Mouse (Mus musculus) megakaryocyte progenitor cell, adult 5-6 weeks (primary cell): ENCODE results near the gene Gm9913. TPM values are rescaled to one million over a fixed set of nuclear protein-coding genes. Genes with fewer than 3 reads are reported as not detected.

Experiments used
- ATAC-seq: replicated peaks from 2 replicates; pipeline ENCODE4 v1.8.0; 2016; ENCODE audit warnings: mild to moderate bottlenecking, moderate TSS enrichment, inconsistent platforms; ENCODE audit not compliant: poor library complexity
- total RNA-seq, 2 experiments: library from RNA; stranded (forward) in 1 of 2; stranded (reverse) in 1 of 2; fragments of 157-497, 149-512 nt in 1 of 2; fragments of 200-1000 nt in 1 of 2; gene quantifications; 2 replicates each; pipeline versions ENCODE4 v1.2.3 to v1.2.4; 2015 to 2017

Gene Gm9913
- total RNA-seq, 2 experiments from 2014 or later, result not detected

DNA sequence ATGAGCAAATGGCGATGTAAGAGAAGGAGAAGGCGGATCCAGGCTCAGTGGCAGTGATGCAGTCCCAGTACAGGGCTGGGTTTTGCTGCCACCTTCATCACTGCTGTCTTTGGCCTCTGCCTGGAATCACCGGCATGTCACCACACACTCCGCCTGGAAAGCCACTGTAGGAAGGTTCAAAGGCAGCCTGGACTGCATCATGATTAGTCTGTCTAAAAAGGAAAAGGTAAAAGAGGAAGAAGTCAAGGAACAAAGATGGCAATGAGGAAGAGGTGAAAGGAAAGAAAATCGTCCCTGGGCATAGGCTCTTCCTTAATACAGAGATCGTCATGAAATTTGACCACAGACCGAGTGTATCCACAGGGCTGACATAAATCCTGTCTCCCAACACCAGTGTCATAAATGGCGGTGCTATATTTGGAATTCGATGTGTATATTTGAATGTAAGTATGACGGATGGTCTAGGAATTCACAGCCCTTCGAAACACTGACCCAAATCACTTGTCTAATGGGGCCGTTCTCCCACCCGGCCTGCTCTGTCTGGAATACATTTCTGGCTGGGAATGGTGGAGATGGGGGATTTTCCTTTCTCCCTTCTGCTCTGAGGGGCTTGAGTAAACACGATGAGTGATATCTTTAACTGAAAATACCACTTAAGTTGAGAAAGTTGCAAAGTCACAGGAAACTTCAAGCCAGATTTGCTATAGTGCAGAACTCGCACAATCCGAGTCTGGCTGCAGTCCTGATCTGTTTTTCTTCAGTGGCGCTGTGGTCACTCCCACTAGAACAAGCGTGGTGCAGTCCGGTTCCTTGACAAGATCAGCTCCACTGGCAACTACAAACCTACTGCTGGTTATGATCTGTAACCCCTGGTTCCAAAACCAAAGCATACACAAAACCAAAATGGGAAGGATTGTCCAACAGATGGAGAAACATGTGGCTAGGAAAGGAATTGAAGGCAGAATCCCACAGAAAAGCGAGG, 9.8 kb upstream of the Gm9913 start:
- ATAC-seq, result peak; percentile 49; the same call in 1 of the 2 replicates

DNA sequence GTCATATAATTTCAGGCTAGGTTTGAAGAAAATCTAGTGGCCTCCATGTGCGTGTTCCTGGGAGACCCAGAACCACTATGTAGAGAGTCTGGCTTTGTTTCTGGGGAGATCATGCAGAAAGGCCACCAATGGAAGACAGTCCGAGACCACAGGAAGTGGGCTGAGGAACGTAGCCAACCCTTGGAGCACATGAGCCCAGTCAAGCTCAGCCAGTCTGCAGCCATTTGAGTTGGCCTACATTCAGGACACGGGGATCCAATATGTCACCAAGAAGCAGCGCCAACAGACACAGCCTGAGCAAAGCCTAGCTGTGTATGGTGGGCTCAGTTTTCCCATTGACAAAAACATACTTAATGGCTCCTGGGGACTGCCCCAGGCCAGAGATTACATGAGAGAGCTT, 8.2 kb upstream of the Gm9913 start:
- no peak for ATAC-seq

DNA sequence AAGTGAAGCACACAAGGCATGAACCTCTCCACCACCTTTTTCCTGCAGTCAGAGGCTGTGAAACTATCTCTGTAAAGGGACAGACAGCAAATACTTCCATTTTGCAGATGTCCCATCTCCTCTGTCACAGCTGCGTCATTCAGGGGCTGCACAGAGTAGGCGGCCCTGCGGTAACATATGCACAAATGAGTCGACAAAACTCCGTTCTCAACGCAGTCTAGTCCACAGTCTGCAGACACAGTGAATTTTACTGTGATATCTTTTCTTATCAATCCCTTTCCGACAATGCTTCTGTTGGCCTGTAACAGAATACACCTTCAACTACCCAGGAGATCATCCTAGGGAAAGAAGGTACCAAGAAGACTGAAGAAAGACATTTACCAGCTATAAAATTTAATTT, 6.7 kb upstream of the Gm9913 start:
- no peak for ATAC-seq

DNA sequence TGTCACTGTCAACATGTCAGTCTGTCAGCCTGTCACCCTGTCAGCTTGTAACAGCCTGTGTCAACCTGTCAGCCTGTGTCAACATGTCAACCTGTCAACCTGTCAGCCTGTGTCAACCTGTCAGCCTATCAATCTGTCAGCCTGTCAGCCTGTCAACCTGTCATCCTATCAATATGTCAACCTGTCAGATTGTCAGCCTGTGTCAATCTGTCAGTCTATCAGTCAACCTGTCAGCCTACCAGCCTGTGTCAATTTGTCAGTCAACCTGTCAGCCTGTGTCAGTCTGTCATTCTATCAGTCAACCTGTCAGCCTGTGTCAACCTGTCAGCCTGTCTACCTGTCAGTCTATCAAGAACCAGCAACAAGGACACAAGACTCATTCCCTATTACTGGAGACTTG, 3.4 kb upstream of the Gm9913 start:
- no peak for ATAC-seq

DNA sequence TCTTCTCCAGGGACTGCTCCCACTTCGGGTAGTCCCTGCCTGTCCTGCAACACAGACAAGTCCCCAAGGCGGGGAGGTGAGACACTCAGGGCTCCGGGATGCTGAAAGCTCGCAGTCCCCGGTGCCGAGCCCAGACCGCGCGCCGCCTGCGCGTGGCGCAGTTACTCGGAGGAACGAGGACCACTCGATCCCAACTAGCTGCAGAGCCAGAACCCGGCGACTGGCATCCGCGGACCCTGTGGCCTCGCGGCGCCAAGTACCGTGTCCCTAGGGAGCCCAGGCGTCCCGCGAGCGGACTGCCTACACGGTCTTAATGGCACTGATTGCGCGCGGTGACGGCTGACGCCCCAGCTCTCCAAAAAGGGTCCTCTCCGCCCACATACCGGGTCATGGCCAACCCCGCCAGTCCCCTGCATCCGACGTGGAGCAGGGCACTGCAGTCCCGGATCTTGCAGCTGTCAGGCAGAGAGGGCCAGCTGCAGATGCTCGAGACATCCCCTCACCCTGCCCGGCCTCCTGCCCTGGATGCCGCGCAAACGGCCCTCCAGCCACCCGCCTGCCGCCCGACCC, 942 bp downstream of the Gm9913 start:
- no peak; the same call in 1 of the 2 replicates for ATAC-seq

DNA sequence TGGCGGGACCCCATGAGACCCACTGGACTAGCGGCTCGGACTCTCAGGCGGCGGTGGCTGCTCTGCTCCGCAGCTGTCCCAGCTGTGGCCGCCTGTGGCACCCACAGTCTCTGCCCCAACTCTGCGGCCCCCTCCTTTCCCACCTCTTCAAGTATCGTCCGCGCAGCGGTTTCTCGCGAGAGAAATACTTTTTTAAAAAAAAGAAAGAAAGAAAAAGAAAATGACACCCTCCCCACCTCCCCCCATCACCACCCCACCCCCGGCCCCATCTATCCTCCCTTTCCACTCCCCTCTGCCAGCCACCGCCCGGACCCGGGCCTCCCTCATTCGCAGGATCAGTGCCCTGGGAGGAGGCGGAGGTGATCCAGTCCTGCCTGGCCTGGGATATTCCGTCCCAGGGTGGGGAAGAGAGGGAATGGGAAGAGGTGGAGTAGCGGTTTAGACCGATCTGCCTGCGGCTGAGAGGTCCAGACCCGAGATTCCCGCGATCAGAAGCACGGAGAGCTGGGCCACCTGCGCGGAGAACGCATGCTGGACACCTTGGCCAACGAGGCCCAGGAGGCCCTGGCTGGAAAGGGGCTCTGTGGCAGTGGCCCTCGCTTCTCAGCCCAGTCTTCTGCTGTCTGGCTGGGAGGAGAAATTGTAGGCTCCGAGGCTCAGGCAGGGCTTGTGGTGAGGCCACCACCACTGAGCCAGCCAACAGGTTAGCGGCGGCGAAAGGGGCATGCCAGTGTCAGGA, 1.6 kb downstream of the Gm9913 start:
- peak; percentile 45 for ATAC-seq

DNA sequence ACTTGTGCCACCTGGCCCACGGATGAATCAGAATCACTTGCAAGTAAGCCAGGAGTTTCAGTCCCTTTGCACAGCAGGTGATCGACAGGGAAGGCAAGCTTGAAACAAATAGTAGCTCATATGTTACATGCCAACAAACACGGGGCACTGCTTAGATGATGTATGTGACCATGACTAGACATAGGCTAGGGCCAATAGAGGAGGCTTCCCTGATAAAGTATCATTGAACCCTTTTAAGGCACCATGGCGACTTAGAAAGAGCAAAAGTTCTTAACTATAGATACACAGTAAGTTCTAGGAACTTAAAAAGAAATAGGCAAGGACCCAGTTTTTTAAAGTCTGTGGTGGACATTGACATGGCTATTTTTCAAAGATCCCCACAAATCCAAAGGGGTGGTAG, 3.0 kb downstream of the Gm9913 start, which contains the start of gene Fbn1:
TSS of gene Fbn1 (minus strand) at position 101 of the 400 bp plus-strand sequence.
- no peak for ATAC-seq

DNA sequence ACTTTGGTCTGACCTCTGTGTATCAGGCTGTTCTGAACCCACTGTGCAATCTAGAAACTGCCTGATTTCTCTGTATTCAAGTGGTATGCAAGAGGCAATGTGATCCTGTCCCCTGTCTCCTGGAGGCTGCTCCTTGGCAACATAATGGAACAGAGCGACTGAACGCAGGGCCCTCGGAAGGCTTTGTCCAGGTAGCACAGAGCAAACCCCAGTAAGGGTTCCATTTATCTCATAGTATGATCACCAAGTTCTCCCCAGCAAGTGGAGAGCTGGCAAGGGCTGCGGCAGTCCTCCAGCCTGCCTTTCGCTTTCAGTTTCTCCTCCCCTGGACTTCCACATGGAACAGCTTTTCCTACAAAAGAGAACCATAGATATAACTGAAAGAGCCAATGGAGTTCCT, 3.5 kb downstream of the Gm9913 start:
- ATAC-seq, result no peak

DNA sequence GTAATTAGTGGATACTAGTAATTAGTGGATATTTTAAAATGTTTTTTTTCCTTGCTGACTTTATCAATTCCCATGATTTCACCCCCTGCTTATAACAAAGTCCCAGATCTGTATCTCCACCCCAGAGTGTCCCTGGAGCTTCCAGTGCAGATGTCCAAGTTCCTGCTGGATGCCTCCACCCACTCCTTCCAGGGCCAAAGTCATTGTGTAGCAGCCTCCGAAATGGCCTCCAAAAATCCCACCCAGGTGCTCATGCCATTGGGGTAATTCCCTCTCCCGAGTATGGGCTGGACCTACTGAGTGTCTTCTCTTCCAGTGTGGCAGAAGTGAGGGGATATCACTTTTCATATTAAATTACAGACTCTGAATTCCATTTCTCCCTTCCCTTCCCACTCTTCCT, 5.9 kb downstream of the Gm9913 start:
- ATAC-seq, result no peak

DNA sequence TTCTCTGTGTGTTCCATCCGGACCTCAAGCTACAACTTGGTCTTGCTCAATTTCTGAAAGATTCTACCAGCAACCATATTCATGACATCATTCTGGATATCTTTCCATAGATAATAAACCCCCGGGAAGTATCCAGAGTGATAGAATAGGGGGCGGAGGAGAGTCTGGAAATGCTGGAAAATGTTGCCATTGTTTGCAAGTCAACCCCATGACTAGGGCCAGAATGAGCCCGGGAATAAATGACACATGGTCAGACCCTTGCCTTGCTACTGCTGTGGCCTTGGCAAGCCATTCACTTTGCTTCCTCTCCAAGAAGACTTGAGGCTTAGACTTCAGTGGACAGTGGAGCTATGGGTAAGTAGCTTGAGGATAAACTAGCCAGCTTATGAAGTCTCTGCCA, 7.0 kb downstream of the Gm9913 start:
- ATAC-seq, result no peak

DNA sequence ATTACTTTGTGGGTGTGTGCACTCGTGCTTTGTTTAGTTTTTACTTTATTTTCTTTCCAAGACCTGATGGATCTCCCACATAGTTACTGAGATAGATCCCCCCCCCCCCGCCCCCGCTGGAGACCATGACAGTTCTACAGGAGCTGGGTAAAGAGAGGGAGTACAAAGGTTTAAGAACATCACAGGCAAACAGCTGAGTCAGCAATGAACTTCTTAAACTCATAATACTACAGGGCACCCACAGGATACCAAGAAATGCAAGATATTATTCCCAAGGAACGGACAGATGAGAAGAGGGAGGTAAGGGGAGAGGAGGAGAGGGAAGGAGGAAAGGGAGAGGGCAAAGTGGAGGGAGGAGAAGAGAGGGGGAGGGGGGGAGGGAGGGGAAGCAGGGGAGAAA, 7.7 kb downstream of the Gm9913 start:
- no peak for ATAC-seq

DNA sequence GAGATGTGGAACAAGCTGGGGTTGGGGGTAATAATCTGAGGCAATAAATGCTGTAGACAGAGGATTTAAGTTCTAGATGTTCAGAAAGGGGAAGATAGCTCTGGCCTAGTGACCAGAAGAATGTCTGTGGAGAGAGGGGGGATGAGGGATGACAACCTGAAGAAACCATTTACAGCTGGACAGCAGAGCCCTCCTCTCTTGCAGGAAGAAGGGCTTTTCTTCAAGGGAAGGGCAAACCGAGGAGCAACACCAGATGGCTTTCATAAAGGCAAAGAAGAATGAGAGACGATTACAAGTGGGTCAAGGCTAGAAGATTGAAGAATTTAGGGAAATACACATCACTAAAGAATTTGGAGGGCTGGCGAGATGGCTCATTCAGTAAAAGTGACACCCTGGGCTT, 9.5 kb downstream of the Gm9913 start:
- no peak for ATAC-seq

DNA sequence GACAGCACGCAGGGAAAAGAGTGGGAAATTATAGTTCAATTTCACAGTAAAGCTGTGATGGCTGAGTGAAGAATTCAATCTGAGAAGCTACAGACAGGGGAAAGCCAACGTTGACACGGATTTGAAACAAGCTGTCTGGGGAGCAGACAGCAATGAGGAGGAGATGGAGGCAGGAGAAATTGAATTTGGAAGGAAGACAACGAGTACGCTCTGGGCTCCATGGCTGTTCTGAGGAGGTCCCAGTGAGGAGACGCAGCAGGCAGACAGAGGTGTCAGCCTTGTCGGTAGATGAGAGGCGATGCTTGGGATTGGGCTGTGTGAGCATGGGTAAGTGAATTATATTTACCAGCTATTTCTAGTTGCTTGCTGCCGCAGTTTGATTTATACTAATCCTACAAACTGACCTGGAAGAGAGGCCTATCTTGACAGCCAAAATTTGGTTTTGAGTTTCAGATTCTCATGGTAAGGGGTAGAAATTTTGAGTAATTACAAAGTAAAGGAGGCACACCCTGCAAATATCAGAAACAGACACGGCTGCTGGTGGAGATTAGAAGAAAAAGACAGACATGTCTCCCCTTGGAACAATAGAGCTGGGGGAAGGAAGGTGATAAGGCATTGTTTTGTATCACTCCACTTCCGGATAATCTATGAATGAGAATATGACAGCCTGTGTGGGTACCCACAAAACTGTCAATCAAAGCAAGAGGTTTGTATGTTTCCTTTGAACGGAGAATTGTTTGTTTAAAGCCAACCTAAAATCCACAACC, 10.6 kb downstream of the Gm9913 start:
- peak; percentile 81 for ATAC-seq

DNA sequence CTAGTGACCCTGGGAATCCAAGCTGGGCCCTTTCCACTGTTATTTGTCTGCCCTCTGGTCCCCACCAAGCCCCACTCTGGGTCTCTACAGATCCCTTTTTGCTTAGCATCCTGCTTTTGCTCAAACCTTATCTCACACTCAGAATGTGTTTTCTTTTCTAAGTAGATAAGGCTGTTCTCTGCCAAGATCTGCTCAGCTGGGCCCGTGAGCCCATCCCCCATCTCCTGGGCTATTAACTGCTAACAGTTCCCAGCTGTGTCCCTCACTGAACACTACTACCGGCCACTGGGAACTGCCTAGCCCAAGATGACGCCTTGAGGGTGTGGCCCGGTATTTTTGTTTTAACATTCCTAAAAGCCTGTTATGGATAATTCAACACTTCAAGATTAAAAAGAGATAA, 11.7 kb downstream of the Gm9913 start:
- ATAC-seq, result peak; percentile 49

DNA sequence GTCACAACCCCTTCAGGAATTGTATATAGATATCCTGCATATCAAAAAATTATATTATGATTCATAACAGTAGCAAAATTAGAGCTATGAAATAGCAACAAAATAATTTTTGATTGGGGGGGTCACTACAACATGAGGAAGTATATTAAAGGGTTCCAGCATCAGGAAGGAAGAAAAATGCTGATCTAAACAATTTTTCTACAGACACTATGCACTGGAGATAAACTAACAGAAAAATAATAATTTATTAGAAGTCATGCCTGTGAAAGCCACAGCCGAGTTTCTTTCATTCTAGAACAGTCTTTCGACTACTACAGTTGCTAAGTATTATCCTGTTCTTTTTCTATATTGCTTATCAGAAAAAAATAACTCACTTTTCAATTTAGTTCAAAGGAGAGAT, 20.6 kb downstream of the Gm9913 start:
- ATAC-seq, result no peak

DNA sequence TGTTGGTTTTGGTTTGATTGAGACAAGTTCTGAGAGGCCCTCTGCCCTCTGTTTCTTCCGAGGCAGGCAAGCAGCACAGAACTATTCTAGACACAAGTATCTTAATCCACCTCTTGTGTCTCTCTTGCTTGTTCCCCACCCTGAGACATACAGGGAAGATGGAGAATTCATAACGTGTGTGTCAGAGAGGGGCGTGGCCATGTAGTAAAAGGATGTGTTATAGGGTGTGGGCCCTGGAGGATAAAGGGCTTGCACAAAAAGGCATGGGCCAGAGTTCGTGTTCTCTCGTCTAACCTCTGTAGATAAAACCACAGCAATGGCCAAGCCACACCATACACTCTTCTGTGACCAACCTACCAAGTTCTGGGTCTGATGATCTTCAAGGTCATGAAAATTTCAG, 21.7 kb downstream of the Gm9913 start:
- no peak for ATAC-seq

DNA sequence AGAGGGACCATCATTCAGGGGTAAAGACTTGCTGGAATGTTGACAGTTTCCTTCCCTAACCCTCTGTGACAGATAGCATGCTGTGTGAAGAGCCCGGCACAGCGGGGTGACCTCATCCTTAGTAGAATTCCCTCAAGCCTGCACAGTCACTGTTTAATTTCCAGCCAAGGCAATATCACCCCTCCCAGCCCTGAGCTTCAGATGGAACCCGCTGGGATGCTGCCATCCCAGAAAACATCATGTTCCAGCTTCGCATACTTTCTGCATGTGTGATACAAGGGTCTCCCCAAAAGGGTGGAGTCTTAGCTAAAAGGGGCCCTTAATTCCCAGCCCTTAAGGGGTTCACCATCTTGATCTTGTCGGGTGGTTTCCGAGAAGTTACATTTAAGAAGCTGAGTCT, 25.8 kb downstream of the Gm9913 start:
- ATAC-seq, result no peak

DNA sequence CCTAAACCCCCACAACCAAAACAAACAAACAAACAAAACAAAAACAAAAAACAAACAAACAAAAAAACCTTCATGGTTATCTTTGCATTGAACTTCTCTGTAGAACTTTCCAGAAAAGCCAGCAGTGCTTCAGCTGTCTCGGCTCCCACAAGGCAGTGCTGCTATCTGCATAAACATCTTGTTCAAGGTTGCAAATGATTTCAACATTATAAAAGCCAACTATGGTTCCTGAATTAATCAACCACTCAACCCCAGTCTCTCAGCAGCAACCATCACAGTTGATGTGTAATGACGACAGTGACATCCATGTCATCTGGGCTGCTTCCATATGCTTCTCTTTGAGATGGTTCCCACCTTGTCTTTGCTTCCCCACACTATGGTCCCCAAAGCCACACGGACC, 34.8 kb downstream of the Gm9913 start:
- no peak for ATAC-seq

DNA sequence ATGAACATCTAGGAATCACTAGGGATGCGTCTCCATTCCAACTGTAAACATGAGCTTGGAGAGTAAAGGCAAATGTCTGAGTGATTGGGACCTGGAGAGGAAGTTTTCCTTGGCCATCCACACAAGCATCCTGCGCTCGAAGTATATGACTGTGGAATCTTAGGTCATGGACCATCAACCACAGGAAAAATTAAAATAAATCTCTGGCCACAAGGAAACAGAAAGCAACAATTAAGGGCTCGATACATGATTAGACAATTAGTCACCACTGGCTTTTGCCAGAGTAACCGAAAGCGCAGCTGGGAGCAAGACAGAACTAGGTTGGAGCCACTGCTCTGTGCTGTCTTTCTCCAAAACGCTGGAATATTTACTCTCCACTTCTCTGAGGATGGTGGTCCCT, 35.7 kb downstream of the Gm9913 start:
- no peak for ATAC-seq

DNA sequence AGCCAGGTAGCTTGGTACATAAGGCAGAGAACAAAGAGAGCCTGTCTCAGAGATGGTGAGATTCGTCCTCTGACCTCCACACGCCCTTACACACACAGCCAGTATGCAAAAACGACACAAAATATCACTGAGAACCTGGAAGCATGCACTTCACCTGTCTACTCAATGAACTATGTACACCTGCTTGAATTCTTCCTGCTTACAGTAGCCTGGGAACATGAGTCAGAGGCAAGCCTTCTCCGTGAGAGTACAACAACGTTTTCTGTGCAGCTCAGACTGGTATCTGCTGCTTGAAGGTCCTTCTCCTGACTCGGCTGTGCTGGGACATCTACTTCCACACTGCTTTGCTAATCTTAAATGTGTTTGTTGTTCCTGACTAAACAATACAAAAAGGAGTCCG, 36.6 kb downstream of the Gm9913 start:
- ATAC-seq, result no peak

DNA sequence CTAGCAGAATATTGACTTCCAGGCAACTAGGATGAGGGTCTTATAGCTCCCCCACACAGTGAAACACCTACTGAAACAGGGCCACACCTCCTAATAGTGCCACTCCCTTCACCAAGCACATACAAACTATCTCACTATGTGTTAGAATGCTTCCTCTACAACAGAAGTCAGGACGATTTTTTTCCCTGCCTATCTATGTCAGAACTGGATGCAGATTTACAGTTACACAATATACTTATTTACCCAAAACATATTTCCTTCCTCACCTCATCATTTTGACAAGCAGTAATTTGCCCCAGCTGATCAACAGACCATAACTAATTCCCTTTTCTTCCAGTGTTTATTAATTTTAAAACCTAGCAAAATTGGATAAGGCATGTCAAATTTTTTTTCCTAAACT, 38.8 kb downstream of the Gm9913 start:
- no peak for ATAC-seq
